Mouse (Mus musculus) liver, embryonic 16.5 days (tissue): Measurements from ENCODE around the gene Krt8. TPM values are rescaled to one million over a fixed set of nuclear protein-coding genes. Genes with fewer than 3 reads are reported as not detected.
A peak's percentile ranks its signal among the peaks of the same experiment; 100 is the strongest.

Source experiments
- ATAC-seq: fragments of 200-750 bp; cut with Nextera tagmentation; 2 replicates; pipeline ENCODE4 v1.8.0; 2017; ENCODE audit warnings: low read depth, mild to moderate bottlenecking, moderate number of reproducible peaks, moderate library complexity
- H3K27ac ChIP-seq: fragments of 300-500 bp; sonication (generic); 2 replicates; pipeline ENCODE4 v1.5.1; 2014; ENCODE audit warnings: mild to moderate bottlenecking, low read length
- H3K27me3 ChIP-seq: fragments of 300-500 bp; sonication (generic); 2 replicates; pipeline ENCODE4 v1.6.1; 2014; ENCODE audit warnings: low read depth, low read length, mixed read lengths; ENCODE audit not compliant: control insufficient read depth, insufficient read depth
- H3K36me3 ChIP-seq: fragments of 300-500 bp; sonication (generic); 2 replicates; pipeline ENCODE4 v1.6.1; 2014; ENCODE audit warnings: mild to moderate bottlenecking; ENCODE audit not compliant: control insufficient read depth, insufficient read depth
- H3K4me1 ChIP-seq: fragments of 300-500 bp; sonication (generic); 2 replicates; pipeline ENCODE4 v1.6.1; 2014; ENCODE audit warnings: low read depth, low read length, mixed read lengths; ENCODE audit not compliant: control insufficient read depth
- H3K4me2 ChIP-seq: fragments of 300-500 bp; sonication (generic); 2 replicates; pipeline ENCODE4 v1.6.1; 2014; ENCODE audit warnings: low read depth, low read length, mixed read lengths
- H3K4me3 ChIP-seq: fragments of 300-500 bp; sonication (generic); 2 replicates; pipeline ENCODE4 v1.5.1; 2014; ENCODE audit warnings: low read depth, mild to moderate bottlenecking, low read length
- H3K9ac ChIP-seq: fragments of 300-500 bp; sonication (generic); 2 replicates; pipeline ENCODE4 v1.6.1; 2014; ENCODE audit warnings: low read depth, low read length
- H3K9me3 ChIP-seq: fragments of 300-500 bp; sonication (generic); replicated peaks from 2 replicates; pipeline ENCODE4 v1.6.1; 2016; ENCODE audit warnings: low read length; ENCODE audit not compliant: control insufficient read depth
- WGBS: fragments of 180-500 bp; shearing (Covaris S2); extraction: QIAGEN DNeasy Blood & Tissue Kit; methylation state at CpG from one replicate; pipeline ENCODE4 v1.1.7; 2014; ENCODE audit not compliant: insufficient replicate concordance; 5-methylcytosine and 5-hydroxymethylcytosine counted together
- polyA plus RNA-seq: library from polyadenylated mRNA; unstranded; fragments of >200 nt; fragmentation: Nextera tagmentation; extraction: Ambion mirVana; gene quantifications from 2 replicates; pipeline ENCODE4 v1.2.1, GENCODE M21; 2015

Gene Krt8
- polyA plus RNA-seq, 1 experiment from 2014 or later, result 130 TPM

DNA sequence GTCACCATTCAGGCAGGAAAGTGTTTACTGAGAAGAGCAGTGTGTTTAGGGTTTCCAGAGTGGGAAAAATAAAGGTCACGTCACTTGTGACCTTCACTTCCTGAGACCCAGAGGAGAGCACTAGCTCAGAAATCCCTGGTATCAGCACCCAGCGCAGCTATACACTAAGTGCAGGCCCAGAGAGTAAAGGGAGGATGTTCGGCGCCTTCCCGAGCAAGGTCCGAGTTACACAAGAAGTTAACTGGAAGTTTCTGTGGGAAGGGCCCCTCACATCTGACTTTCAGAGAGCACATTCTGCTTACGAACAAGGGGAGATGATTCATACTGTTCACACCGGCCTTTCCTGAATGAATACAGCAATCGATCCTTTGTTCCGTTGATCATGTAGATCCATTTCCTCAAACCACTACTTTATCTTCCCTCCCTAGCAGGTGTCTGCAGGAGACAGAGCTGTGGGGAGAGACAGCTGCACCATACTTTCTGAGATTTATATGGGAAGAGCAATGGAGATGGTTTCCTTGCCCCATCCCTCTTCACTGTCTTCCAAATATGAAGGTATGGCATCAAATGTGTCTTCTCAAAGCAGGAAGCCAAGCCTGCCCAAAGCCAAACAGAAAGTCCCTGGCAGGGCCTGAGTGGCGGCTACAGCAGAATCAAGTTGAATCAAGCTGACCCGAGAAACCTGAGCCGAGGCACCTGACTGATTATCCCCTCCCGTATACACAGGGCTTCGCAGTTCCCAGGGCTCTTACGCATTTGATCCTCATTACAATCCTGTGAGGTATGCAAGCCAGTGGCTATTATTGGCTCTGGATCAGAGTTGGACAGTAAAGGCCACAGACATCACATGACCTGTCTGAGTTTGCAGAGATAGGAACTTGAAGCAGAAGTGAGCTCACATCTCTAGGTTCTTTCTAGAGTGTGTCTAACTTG is 30.1 kb upstream of the Krt8 start:
- Histone ChIP-seq H3K4me3 (no peak overlapping the region), H3K9me3 (no peaks in the 10 kb centered on the region), H3K4me1 (no peaks in the 10 kb centered on the region), H3K36me3 (no peaks in the 10 kb centered on the region), H3K27ac (no peak overlapping the region), H3K4me2 (no peak overlapping the region), H3K9ac (no peak overlapping the region), H3K27me3 (no peaks in the 10 kb centered on the region)
- 52% methylated on average over 16 of the region's 16 CpGs for WGBS
- ATAC-seq, result no peak

DNA sequence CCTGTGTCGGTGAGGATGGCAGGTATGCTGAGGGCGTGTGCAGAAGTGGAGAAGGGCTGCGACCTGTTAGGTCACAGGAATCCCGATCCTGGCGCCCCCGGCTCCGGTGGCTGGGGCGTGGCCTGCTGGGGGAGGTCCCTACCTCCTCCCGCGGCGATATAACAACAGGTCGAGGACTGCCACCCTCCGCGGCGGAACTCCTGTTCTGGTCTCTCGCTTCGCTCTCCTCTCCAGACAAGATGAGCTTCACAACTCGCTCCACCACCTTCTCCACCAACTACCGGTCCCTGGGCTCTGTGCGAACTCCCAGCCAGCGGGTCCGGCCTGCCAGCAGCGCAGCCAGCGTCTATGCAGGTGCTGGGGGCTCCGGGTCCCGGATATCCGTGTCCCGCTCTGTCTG is 23.8 kb upstream of the Krt8 start, which contains the start of gene Krt18:
Gene Krt18 (plus strand): TSS at position 141 of the 400 bp plus-strand sequence.
- Histone ChIP-seq H3K4me2 (peak within 1 kb of the TSS; percentile 44), H3K4me1 (peaks cover 6% of the 10 kb centered on the region; the same call in 1 of the 2 replicates), H3K27me3 (peaks cover 23% of the 10 kb centered on the region), H3K9me3 (no peaks in the 10 kb centered on the region), H3K9ac (peak within 1 kb of the TSS; percentile 56), H3K27ac (peak within 1 kb of the TSS; percentile 80), H3K36me3 (no peaks in the 10 kb centered on the region), H3K4me3 (peak within 1 kb of the TSS; percentile 61)
- 2% methylated on average over 28 of the region's 28 CpGs for WGBS
- ATAC-seq, result peak; percentile 61

- Histone ChIP-seq H3K36me3 (no peaks in the 10 kb centered on the region), H3K9me3 (no peaks in the 10 kb centered on the region), H3K4me1 (peaks cover 6% of the 10 kb centered on the region; the same call in 1 of the 2 replicates), H3K27me3 (peaks cover 23% of the 10 kb centered on the region), H3K9ac (no peak overlapping the region), H3K27ac (peak overlapping the region; percentile 80), H3K4me2 (peak overlapping the region; percentile 49), H3K4me3 (no peak overlapping the region)
- WGBS, result 15% methylated on average over 12 of the region's 12 CpGs
- peak; percentile 79 for ATAC-seq
Measured at GRCm38 (mm10) chr15:102026430-102026829, 22.1 kb upstream of the Krt8 start.

DNA sequence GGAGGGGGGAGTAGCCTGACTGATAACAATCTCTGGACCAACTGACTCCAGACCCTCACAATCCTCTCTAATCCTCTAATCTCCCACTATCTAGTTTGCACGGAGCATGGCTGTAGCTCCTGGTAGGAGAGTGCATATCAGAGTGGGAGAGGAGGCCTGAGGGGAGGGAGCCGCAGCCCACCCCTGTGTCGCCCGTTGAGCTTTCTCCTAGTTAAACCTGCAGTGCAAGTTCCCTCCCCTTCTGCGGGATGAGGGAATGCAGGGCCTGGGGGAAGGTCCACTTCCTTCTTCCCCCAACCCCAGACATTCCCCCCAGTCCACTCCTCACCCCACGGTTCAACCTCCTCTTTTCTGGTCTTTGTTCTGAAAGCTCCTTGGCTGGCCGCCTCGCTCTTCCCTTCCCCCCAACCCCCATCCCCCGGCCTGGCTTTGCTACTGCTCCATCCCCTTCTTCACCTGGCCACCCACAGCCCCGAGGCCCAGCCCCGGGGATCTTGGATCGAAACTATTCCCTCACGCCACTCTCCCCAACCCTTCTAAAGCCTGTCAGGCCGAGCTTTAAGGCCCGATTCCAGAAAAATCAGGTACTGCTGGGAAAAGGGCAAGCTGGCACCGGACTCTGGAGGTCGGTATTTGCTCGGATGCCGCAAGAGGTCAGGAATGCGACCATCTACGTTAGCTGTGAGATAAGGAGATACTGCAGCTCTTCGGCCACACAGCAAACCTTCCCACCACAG is 21.0 kb upstream of the Krt8 start:
- Histone ChIP-seq H3K27ac (peak overlapping the region; percentile 72), H3K4me3 (peak overlapping the region; percentile 27), H3K4me1 (peaks cover 6% of the 10 kb centered on the region; the same call in 1 of the 2 replicates), H3K36me3 (no peaks in the 10 kb centered on the region), H3K27me3 (peaks cover 23% of the 10 kb centered on the region), H3K9ac (no peak overlapping the region), H3K4me2 (peak overlapping the region; percentile 49), H3K9me3 (no peaks in the 10 kb centered on the region)
- peak; percentile 31; the same call in 1 of the 2 replicates for ATAC-seq
- WGBS, result 8% methylated on average over 22 of the region's 22 CpGs

DNA sequence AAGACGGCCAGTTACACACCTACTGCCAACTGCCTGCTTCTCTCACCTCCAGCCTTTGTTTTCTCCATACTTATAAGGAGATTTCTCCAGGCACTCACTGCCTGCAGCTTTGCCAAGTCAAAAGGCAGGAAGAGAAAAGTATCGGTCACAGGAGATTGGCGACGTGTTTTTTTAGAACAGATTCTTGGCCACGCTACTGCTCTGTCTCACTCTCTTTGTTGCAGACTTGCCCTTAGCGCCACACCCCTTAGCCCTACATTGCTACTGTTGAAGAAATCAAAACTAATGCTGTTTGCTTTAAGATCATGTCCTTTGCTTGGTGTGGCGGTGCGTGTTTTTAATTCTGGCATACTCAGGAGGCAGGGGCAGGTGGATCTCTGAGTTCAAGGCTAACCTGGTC is 19.6 kb upstream of the Krt8 start:
- no peak overlapping the region for H3K9ac ChIP-seq
- no peaks in the 10 kb centered on the region for H3K36me3 ChIP-seq
- no peak overlapping the region for H3K4me2 ChIP-seq
- H3K27me3 ChIP-seq, result peaks cover 23% of the 10 kb centered on the region
- no peak for ATAC-seq
- WGBS, result 61% methylated on average over 8 of the region's 8 CpGs
- H3K4me1 ChIP-seq, result peaks cover 6% of the 10 kb centered on the region; the same call in 1 of the 2 replicates
- H3K9me3 ChIP-seq, result no peaks in the 10 kb centered on the region
- H3K27ac ChIP-seq, result no peak overlapping the region
- no peak overlapping the region for H3K4me3 ChIP-seq

GRCm38 (mm10) chr15:102022481-102022880 is 18.2 kb upstream of the Krt8 start:
- 37% methylated on average over 8 of the region's 8 CpGs for WGBS
- H3K9ac ChIP-seq, result no peak overlapping the region
- H3K4me2 ChIP-seq, result no peak overlapping the region
- ATAC-seq, result no peak
- H3K27me3 ChIP-seq, result peaks cover 23% of the 10 kb centered on the region
- H3K27ac ChIP-seq, result no peak overlapping the region
- H3K4me3 ChIP-seq, result no peak overlapping the region
- peaks cover 8% of the 10 kb centered on the region; the same call in 1 of the 2 replicates for H3K4me1 ChIP-seq
- no peaks in the 10 kb centered on the region for H3K9me3 ChIP-seq
- H3K36me3 ChIP-seq, result no peaks in the 10 kb centered on the region

DNA sequence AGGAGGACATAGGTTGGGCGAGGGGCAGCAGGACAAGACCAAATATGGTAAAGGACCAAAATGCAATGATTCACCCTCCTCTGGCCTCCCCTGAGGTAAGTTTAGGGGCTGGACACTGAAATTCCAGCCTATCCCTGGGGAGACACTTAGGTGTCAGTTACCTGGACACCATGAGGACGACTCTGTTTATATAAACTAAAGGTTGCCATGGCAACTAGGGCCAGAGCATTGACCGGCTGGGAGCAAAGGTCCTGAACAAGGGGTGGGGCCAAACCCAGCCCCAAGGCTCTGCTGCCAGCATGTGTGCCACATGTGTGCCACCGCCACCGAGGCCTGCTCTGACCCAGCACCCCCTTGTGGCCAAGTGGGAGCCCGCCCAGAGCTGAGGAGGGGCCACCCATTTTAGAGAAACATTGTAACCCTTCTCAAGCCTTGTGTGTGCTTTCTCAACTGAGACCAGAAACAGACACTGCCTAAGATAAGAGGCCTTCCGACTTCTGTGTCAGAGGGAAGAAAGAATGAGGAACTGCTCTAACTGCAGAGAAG is 13.7 kb upstream of the Krt8 start:
- 10% methylated on average over 7 of the region's 7 CpGs for WGBS
- Histone ChIP-seq H3K4me2 (no peak overlapping the region), H3K27ac (peak overlapping the region; percentile 44), H3K4me3 (no peak overlapping the region), H3K9ac (no peak overlapping the region), H3K9me3 (no peaks in the 10 kb centered on the region), H3K27me3 (no peaks in the 10 kb centered on the region), H3K36me3 (no peaks in the 10 kb centered on the region), H3K4me1 (peaks cover 6% of the 10 kb centered on the region)
- ATAC-seq, result peak; percentile 81

GRCm38 (mm10) chr15:102016787-102017186 is 12.5 kb upstream of the Krt8 start:
- H3K4me1 ChIP-seq, result peaks cover 6% of the 10 kb centered on the region
- no peak overlapping the region for H3K9ac ChIP-seq
- WGBS, result 39% methylated on average over 7 of the region's 7 CpGs
- H3K27ac ChIP-seq, result no peak overlapping the region; the same call in 1 of the 2 replicates
- ATAC-seq, result no peak
- H3K36me3 ChIP-seq, result no peaks in the 10 kb centered on the region
- H3K4me2 ChIP-seq, result no peak overlapping the region
- H3K4me3 ChIP-seq, result no peak overlapping the region
- no peaks in the 10 kb centered on the region for H3K27me3 ChIP-seq
- no peaks in the 10 kb centered on the region for H3K9me3 ChIP-seq
